Mouse (Mus musculus): ENCODE data around the gene Trub2. TPM values are rescaled to one million over a fixed set of nuclear protein-coding genes. Genes with fewer than 3 reads are reported as not detected.

Gene Trub2
- polyA plus RNA-seq (2012; fragmentation: generic; extraction: Trizol), result 46.6 TPM

- Histone ChIP-seq H3K79me2 (ENCODE audit: control insufficient read depth, insufficient read depth) (peaks cover 17% of the 10 kb centered on the region), H3K27me3 (ENCODE audit: control insufficient read depth, insufficient read depth, insufficient read length) (no peaks in the 10 kb centered on the region), H3K36me3 (ENCODE audit: control insufficient read depth, insufficient read depth) (peaks cover 22% of the 10 kb centered on the region), H3K4me2 (ENCODE audit: low read depth) (peak within 1 kb of the TSS; percentile 91), H3K4me3 (peak within 1 kb of the TSS; percentile 69), H3ac (ENCODE audit: control insufficient read depth, insufficient read length) (peak within 1 kb of the TSS; percentile 4)
- TF ChIP-seq MYOD1 (IDR thresholded peaks at IDR 0.05; ENCODE audit: control insufficient read depth in 1 of 3, insufficient read length in 2 of 3, low read depth in 2 of 3) (peak in 1 of 3 experiments; percentile 20), TCF12 (IDR thresholded peaks at IDR 0.05; ENCODE audit: insufficient read depth, poor library complexity, severe bottlenecking) (no peak), MYOG (IDR thresholded peaks at IDR 0.05; ENCODE audit: control insufficient read depth in 1 of 3, insufficient read depth in 1 of 3, insufficient read length in 2 of 3, low read depth in 2 of 3) (peak in 1 of 3 experiments; percentile 11), POLR2AphosphoS2 (IDR thresholded peaks at IDR 0.05; ENCODE audit: insufficient read length, low read depth) (peak; percentile 74), TCF3 (IDR thresholded peaks at IDR 0.05; ENCODE audit: insufficient read length, low read depth) (no peak), CEBPB (IDR thresholded peaks at IDR 0.05; ENCODE audit: insufficient read depth, poor library complexity, severe bottlenecking) (no peak), REST (IDR thresholded peaks at IDR 0.05; ENCODE audit: insufficient read depth, insufficient read length) (no peak), E2F4 (IDR thresholded peaks at IDR 0.05; ENCODE audit: insufficient read depth) (no peak), MAX (IDR thresholded peaks at IDR 0.05; ENCODE audit: low read depth) (no peak), USF1 (IDR thresholded peaks at IDR 0.05; ENCODE audit: low read depth) (no peak), POLR2A (IDR thresholded peaks at IDR 0.05; ENCODE audit: insufficient read length, low read depth) (peak; percentile 81)
These were observed at the start of gene Trub2 for GRCm38 (mm10) chr2:29787937-29788681. Trub2 (minus strand) TSS chr2:29788502.

- TF ChIP-seq CEBPB (IDR thresholded peaks at IDR 0.05; ENCODE audit: insufficient read depth, poor library complexity, severe bottlenecking), result no peak
- no peak for TF ChIP-seq MAX (IDR thresholded peaks at IDR 0.05; ENCODE audit: low read depth)
- no peak for TF ChIP-seq REST (IDR thresholded peaks at IDR 0.05; ENCODE audit: insufficient read depth, insufficient read length)
- no peak for TF ChIP-seq USF1 (IDR thresholded peaks at IDR 0.05; ENCODE audit: low read depth)
- H3K4me2 ChIP-seq (ENCODE audit: low read depth), result no peak overlapping the region
- no peaks in the 10 kb centered on the region for H3K36me3 ChIP-seq (ENCODE audit: control insufficient read depth, insufficient read depth)
- no peaks in the 10 kb centered on the region for H3K27me3 ChIP-seq (ENCODE audit: control insufficient read depth, insufficient read depth, insufficient read length)
- no peak overlapping the region for H3K4me3 ChIP-seq
- H3ac ChIP-seq (ENCODE audit: control insufficient read depth, insufficient read length), result no peak overlapping the region
- peaks cover 12% of the 10 kb centered on the region for H3K79me2 ChIP-seq (ENCODE audit: control insufficient read depth, insufficient read depth)
These were observed 47.1 kb upstream of the Trub2 start for GRCm38 (mm10) chr2:29835391-29835899.

GRCm38 (mm10) chr2:29833796-29834195, 45.5 kb upstream of the Trub2 start:
- Histone ChIP-seq H3ac (ENCODE audit: control insufficient read depth, insufficient read length) (no peak overlapping the region), H3K4me3 (no peak overlapping the region), H3K27me3 (ENCODE audit: control insufficient read depth, insufficient read depth, insufficient read length) (no peaks in the 10 kb centered on the region), H3K79me2 (ENCODE audit: control insufficient read depth, insufficient read depth) (peaks cover 28% of the 10 kb centered on the region), H3K36me3 (ENCODE audit: control insufficient read depth, insufficient read depth) (no peaks in the 10 kb centered on the region), H3K4me2 (ENCODE audit: low read depth) (no peak overlapping the region)
- no peak for TF ChIP-seq MYOG (IDR thresholded peaks at IDR 0.05; ENCODE audit: control insufficient read depth in 1 of 3, insufficient read depth in 1 of 3, insufficient read length in 2 of 3, low read depth in 2 of 3)
- TF ChIP-seq CEBPB (IDR thresholded peaks at IDR 0.05; ENCODE audit: insufficient read depth, poor library complexity, severe bottlenecking), result no peak
- no peak for TF ChIP-seq POLR2A (IDR thresholded peaks at IDR 0.05; ENCODE audit: insufficient read length, low read depth)
- no peak for TF ChIP-seq SRF (IDR thresholded peaks at IDR 0.05; ENCODE audit: control insufficient read depth, insufficient read length, low read depth)
- no peak for TF ChIP-seq REST (IDR thresholded peaks at IDR 0.05; ENCODE audit: insufficient read depth, insufficient read length)
- no peak for TF ChIP-seq USF1 (IDR thresholded peaks at IDR 0.05; ENCODE audit: low read depth)
- TF ChIP-seq MYOD1 (IDR thresholded peaks at IDR 0.05; ENCODE audit: control insufficient read depth in 1 of 3, insufficient read length in 2 of 3, low read depth in 2 of 3), result no peak
- TF ChIP-seq MAX (IDR thresholded peaks at IDR 0.05; ENCODE audit: low read depth), result no peak
- TF ChIP-seq TCF3 (IDR thresholded peaks at IDR 0.05; ENCODE audit: insufficient read length, low read depth), result no peak
- no peak for TF ChIP-seq POLR2AphosphoS2 (IDR thresholded peaks at IDR 0.05; ENCODE audit: insufficient read length, low read depth)
- no peak for TF ChIP-seq E2F4 (IDR thresholded peaks at IDR 0.05; ENCODE audit: insufficient read depth)

GRCm38 (mm10) chr2:29831106-29831505, 42.8 kb upstream of the Trub2 start:
- H3K4me3 ChIP-seq, result no peak overlapping the region
- H3ac ChIP-seq (ENCODE audit: control insufficient read depth, insufficient read length), result no peak overlapping the region
- H3K27me3 ChIP-seq (ENCODE audit: control insufficient read depth, insufficient read depth, insufficient read length), result no peaks in the 10 kb centered on the region
- no peak for TF ChIP-seq POLR2A (IDR thresholded peaks at IDR 0.05; ENCODE audit: insufficient read length, low read depth)
- no peak for TF ChIP-seq TCF3 (IDR thresholded peaks at IDR 0.05; ENCODE audit: insufficient read length, low read depth)
- TF ChIP-seq E2F4 (IDR thresholded peaks at IDR 0.05; ENCODE audit: insufficient read depth), result no peak
- TF ChIP-seq TCF12 (IDR thresholded peaks at IDR 0.05; ENCODE audit: insufficient read depth, poor library complexity, severe bottlenecking), result no peak
- no peak for TF ChIP-seq MYOD1 (IDR thresholded peaks at IDR 0.05; ENCODE audit: control insufficient read depth in 1 of 3, insufficient read length in 2 of 3, low read depth in 2 of 3)
- no peak for TF ChIP-seq SRF (IDR thresholded peaks at IDR 0.05; ENCODE audit: control insufficient read depth, insufficient read length, low read depth)
- no peak for TF ChIP-seq USF1 (IDR thresholded peaks at IDR 0.05; ENCODE audit: low read depth)
- no peak for TF ChIP-seq MAX (IDR thresholded peaks at IDR 0.05; ENCODE audit: low read depth)
- no peak for TF ChIP-seq CEBPB (IDR thresholded peaks at IDR 0.05; ENCODE audit: insufficient read depth, poor library complexity, severe bottlenecking)
- TF ChIP-seq MYOG (IDR thresholded peaks at IDR 0.05; ENCODE audit: control insufficient read depth in 1 of 3, insufficient read depth in 1 of 3, insufficient read length in 2 of 3, low read depth in 2 of 3), result no peak
- TF ChIP-seq REST (IDR thresholded peaks at IDR 0.05; ENCODE audit: insufficient read depth, insufficient read length), result no peak
- TF ChIP-seq POLR2AphosphoS2 (IDR thresholded peaks at IDR 0.05; ENCODE audit: insufficient read length, low read depth), result no peak
- H3K4me2 ChIP-seq (ENCODE audit: low read depth), result no peak overlapping the region
- H3K79me2 ChIP-seq (ENCODE audit: control insufficient read depth, insufficient read depth), result peaks cover 43% of the 10 kb centered on the region
- H3K36me3 ChIP-seq (ENCODE audit: control insufficient read depth, insufficient read depth), result no peaks in the 10 kb centered on the region
